Mouse (Mus musculus): ENCODE results near the gene Tmem252. TPM values are rescaled to one million over a fixed set of nuclear protein-coding genes. Genes with fewer than 3 reads are reported as not detected.

Gene Tmem252
- polyA plus RNA-seq (2016; fragmentation: Nextera tagmentation; extraction: Ambion mirVana), result 1.5 TPM in 2 replicates

DNA sequence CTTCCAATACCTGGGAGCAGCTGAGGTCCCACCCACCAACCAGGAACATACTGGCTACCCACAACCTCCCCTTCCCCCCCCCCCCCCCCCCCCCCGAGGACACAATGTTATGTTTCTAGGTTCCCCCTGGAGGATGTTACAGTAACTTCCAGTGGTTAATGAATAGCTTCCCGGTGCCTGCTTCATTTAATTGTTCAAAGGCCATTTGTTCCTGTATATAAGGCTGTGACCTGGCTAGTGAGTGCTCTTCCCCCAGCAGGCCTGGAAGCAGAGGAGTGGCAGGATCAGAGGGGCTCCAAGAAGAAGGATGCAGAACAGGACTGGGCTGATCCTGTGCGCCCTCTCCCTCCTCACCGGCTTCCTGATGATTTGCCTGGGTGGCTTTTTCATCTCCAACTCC lies at the start of gene Tmem252:
Gene Tmem252, plus strand, starts transcription at position 247 of the 400 bp plus-strand sequence.
- H3K36me3 ChIP-seq, result no peaks in the 10 kb centered on the region
- ATAC-seq (ENCODE audit: insufficient number of reproducible peaks, insufficient read depth, low FRiP score, low TSS enrichment, low read depth), result no peak
- H3K9me3 ChIP-seq, result no peaks in the 10 kb centered on the region
- no peaks in the 10 kb centered on the region for H3K27me3 ChIP-seq
- H3K4me1 ChIP-seq (replicated peaks), result peaks cover 12% of the 10 kb centered on the region
- H3K4me2 ChIP-seq, result no peak within 1 kb of the TSS
- WGBS, result 50% methylated on average over 4 of the region's 4 CpGs
- H3K27ac ChIP-seq, result no peak within 1 kb of the TSS
- no peak within 1 kb of the TSS for H3K4me3 ChIP-seq (replicated peaks)
- H3K9ac ChIP-seq (replicated peaks), result no peak within 1 kb of the TSS

- no peak overlapping the region for H3K4me3 ChIP-seq (replicated peaks)
Measured at GRCm38 (mm10) chr19:24628049-24628448, 45.8 kb upstream of the Tmem252 start.

DNA sequence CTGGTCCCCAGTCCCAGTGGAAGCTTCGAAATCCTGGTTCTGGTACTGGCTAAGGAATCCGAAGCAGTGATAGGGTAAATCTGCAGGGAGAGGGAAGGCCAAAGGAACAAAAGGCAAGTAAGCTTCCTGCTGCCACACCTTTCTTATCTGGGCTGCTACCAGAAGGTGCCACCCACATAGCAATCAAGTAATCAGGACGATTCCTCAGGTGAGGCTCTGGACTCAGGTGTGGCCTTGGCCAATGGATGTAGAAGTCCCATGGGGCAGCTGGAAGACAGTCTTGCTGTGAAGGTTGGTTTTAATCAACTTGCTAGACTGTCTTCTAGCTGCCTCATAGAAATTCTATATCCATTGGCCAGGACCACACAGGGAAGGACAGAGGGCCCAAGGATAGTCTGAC lies 40.8 kb upstream of the Tmem252 start:
- Histone ChIP-seq H3K4me1 (replicated peaks) (no peaks in the 10 kb centered on the region), H3K4me2 (no peak overlapping the region), H3K27ac (no peak overlapping the region), H3K9me3 (no peaks in the 10 kb centered on the region), H3K9ac (replicated peaks) (no peak overlapping the region), H3K4me3 (replicated peaks) (no peak overlapping the region), H3K36me3 (no peaks in the 10 kb centered on the region), H3K27me3 (no peaks in the 10 kb centered on the region)
- no peak for ATAC-seq (ENCODE audit: insufficient number of reproducible peaks, insufficient read depth, low FRiP score, low TSS enrichment, low read depth)
- WGBS, result 76% methylated on average over 3 of the region's 3 CpGs

More at GRCm38 (mm10) chr19:24628049-24628448, 45.8 kb upstream of the Tmem252 start:
- Histone ChIP-seq H3K4me1 (replicated peaks) (no peaks in the 10 kb centered on the region), H3K27ac (no peak overlapping the region), H3K4me2 (no peak overlapping the region), H3K9ac (replicated peaks) (no peak overlapping the region), H3K36me3 (no peaks in the 10 kb centered on the region), H3K9me3 (no peaks in the 10 kb centered on the region), H3K27me3 (peaks cover 3% of the 10 kb centered on the region; the same call in 1 of the 2 replicates)
- ATAC-seq (ENCODE audit: insufficient number of reproducible peaks, insufficient read depth, low FRiP score, low TSS enrichment, low read depth), result no peak
- WGBS, result 94% methylated on average over 4 of the region's 4 CpGs

DNA sequence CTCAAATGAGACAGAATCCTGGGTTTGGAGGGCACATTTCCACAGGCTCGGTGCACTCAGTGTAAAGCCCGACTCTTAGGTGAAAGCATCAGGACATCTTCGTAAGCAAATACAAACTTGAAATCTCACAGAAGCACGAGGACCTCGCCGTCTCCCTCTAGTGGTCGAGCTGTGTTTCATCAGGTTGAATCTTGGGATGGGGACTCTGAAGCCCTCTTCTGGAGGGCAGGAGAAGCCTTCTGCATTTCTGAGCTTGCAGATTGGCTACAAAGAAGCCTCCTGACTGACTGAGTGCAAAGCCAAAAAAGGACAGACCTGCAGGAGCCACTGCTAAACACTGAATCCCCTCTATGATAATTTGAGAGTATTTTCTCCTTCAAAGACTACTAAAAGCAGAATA lies 39.2 kb upstream of the Tmem252 start:
- Histone ChIP-seq H3K27ac (no peak overlapping the region), H3K27me3 (no peaks in the 10 kb centered on the region), H3K36me3 (no peaks in the 10 kb centered on the region), H3K4me1 (replicated peaks) (no peaks in the 10 kb centered on the region), H3K9ac (replicated peaks) (no peak overlapping the region), H3K9me3 (no peaks in the 10 kb centered on the region), H3K4me2 (no peak overlapping the region), H3K4me3 (replicated peaks) (no peak overlapping the region)
- no peak for ATAC-seq (ENCODE audit: insufficient number of reproducible peaks, insufficient read depth, low FRiP score, low TSS enrichment, low read depth)
- 9% methylated on average over 7 of the region's 7 CpGs for WGBS

DNA sequence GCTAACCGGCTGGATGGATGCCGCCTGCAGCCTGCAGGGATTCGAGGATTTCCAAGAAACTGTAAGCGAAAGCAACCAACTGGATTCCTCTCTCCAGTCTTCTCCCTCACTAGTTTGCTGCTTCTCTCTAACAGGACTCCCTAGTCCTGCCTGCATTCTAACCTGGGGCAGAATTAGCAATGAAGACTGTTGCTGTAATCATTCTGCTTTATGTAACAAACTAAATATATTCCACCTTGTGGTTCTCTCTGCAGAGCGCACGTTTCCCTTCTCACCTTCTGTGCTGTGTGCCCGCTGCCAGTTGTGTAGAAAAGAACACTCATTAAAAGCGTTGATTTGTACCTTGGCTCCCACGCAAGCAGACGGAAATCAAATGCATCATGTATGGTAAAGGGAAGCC lies 37.2 kb upstream of the Tmem252 start:
- no peak for ATAC-seq (ENCODE audit: insufficient number of reproducible peaks, insufficient read depth, low FRiP score, low TSS enrichment, low read depth)

GRCm38 (mm10) chr19:24637988-24638387 lies 35.8 kb upstream of the Tmem252 start:
- Histone ChIP-seq H3K36me3 (no peaks in the 10 kb centered on the region), H3K4me1 (replicated peaks) (no peaks in the 10 kb centered on the region), H3K27me3 (no peaks in the 10 kb centered on the region), H3K9ac (replicated peaks) (no peak overlapping the region), H3K27ac (no peak overlapping the region), H3K9me3 (no peaks in the 10 kb centered on the region), H3K4me2 (no peak overlapping the region), H3K4me3 (replicated peaks) (no peak overlapping the region)
- WGBS, result 87% methylated on average over 6 of the region's 6 CpGs
- no peak for ATAC-seq (ENCODE audit: insufficient number of reproducible peaks, insufficient read depth, low FRiP score, low TSS enrichment, low read depth)

More for the DNA sequence above, 37.2 kb upstream of the Tmem252 start:
- 77% methylated on average over 10 of the region's 10 CpGs for WGBS
- H3K4me3 ChIP-seq (replicated peaks), result no peak overlapping the region
- H3K4me2 ChIP-seq, result no peak overlapping the region
- no peak overlapping the region for H3K27ac ChIP-seq
- no peaks in the 10 kb centered on the region for H3K4me1 ChIP-seq (replicated peaks)
- no peak overlapping the region for H3K9ac ChIP-seq (replicated peaks)
- H3K36me3 ChIP-seq, result no peaks in the 10 kb centered on the region
- no peaks in the 10 kb centered on the region for H3K9me3 ChIP-seq
- H3K27me3 ChIP-seq, result no peaks in the 10 kb centered on the region

GRCm38 (mm10) chr19:24640982-24641381 lies 32.8 kb upstream of the Tmem252 start:
- Histone ChIP-seq H3K4me3 (replicated peaks) (no peak overlapping the region), H3K27ac (no peak overlapping the region), H3K9ac (replicated peaks) (no peak overlapping the region), H3K36me3 (no peaks in the 10 kb centered on the region), H3K27me3 (no peaks in the 10 kb centered on the region), H3K9me3 (no peaks in the 10 kb centered on the region), H3K4me2 (no peak overlapping the region), H3K4me1 (replicated peaks) (peaks cover 9% of the 10 kb centered on the region)
- ATAC-seq (ENCODE audit: insufficient number of reproducible peaks, insufficient read depth, low FRiP score, low TSS enrichment, low read depth), result no peak
- WGBS, result 82% methylated on average over 6 of the region's 6 CpGs

GRCm38 (mm10) chr19:24644971-24645370 lies 28.8 kb upstream of the Tmem252 start:
- no peak overlapping the region for H3K4me3 ChIP-seq (replicated peaks)
- H3K9ac ChIP-seq (replicated peaks), result no peak overlapping the region
- H3K4me2 ChIP-seq, result no peak overlapping the region
- peaks cover 21% of the 10 kb centered on the region for H3K4me1 ChIP-seq (replicated peaks)
- ATAC-seq (ENCODE audit: insufficient number of reproducible peaks, insufficient read depth, low FRiP score, low TSS enrichment, low read depth), result no peak
- H3K27me3 ChIP-seq, result no peaks in the 10 kb centered on the region
- H3K9me3 ChIP-seq, result no peaks in the 10 kb centered on the region
- H3K27ac ChIP-seq, result no peak overlapping the region
- 69% methylated on average over 10 of the region's 10 CpGs for WGBS
- H3K36me3 ChIP-seq, result no peaks in the 10 kb centered on the region

GRCm38 (mm10) chr19:24646162-24646829 lies 27.5 kb upstream of the Tmem252 start:
- H3K27me3 ChIP-seq, result no peaks in the 10 kb centered on the region
- no peak overlapping the region for H3K4me2 ChIP-seq
- no peaks in the 10 kb centered on the region for H3K36me3 ChIP-seq
- H3K4me3 ChIP-seq (replicated peaks), result no peak overlapping the region
- ATAC-seq (ENCODE audit: insufficient number of reproducible peaks, insufficient read depth, low FRiP score, low TSS enrichment, low read depth), result no peak
- no peaks in the 10 kb centered on the region for H3K9me3 ChIP-seq
- H3K4me1 ChIP-seq (replicated peaks), result peaks cover 26% of the 10 kb centered on the region
- WGBS, result 50% methylated on average over 8 of the region's 8 CpGs
- no peak overlapping the region for H3K9ac ChIP-seq (replicated peaks)
- H3K27ac ChIP-seq, result peak overlapping the region; percentile 66; the same call in 1 of the 2 replicates

GRCm38 (mm10) chr19:24648016-24648415 lies 25.8 kb upstream of the Tmem252 start:
- Histone ChIP-seq H3K4me1 (replicated peaks) (peaks cover 34% of the 10 kb centered on the region), H3K4me3 (replicated peaks) (no peak overlapping the region), H3K9me3 (no peaks in the 10 kb centered on the region), H3K36me3 (no peaks in the 10 kb centered on the region), H3K9ac (replicated peaks) (no peak overlapping the region), H3K27me3 (no peaks in the 10 kb centered on the region), H3K4me2 (no peak overlapping the region), H3K27ac (no peak overlapping the region)
- 80% methylated on average over 8 of the region's 8 CpGs for WGBS
- no peak for ATAC-seq (ENCODE audit: insufficient number of reproducible peaks, insufficient read depth, low FRiP score, low TSS enrichment, low read depth)

- peak; percentile 71 for ATAC-seq (ENCODE audit: insufficient number of reproducible peaks, insufficient read depth, low FRiP score, low TSS enrichment, low read depth)
- H3K4me1 ChIP-seq (replicated peaks), result peaks cover 30% of the 10 kb centered on the region
- H3K4me3 ChIP-seq (replicated peaks), result no peak overlapping the region
- H3K4me2 ChIP-seq, result no peak overlapping the region
- no peaks in the 10 kb centered on the region for H3K36me3 ChIP-seq
- H3K27ac ChIP-seq, result no peak overlapping the region; the same call in 1 of the 2 replicates
- H3K9me3 ChIP-seq, result no peaks in the 10 kb centered on the region
- no peak overlapping the region for H3K9ac ChIP-seq (replicated peaks)
- WGBS, result 47% methylated on average over 8 of the region's 8 CpGs
- H3K27me3 ChIP-seq, result no peaks in the 10 kb centered on the region
Measured at GRCm38 (mm10) chr19:24650428-24650827, 23.4 kb upstream of the Tmem252 start.

GRCm38 (mm10) chr19:24651595-24651994 lies 22.2 kb upstream of the Tmem252 start:
- Histone ChIP-seq H3K4me3 (replicated peaks) (no peak overlapping the region), H3K9ac (replicated peaks) (no peak overlapping the region), H3K27ac (no peak overlapping the region), H3K9me3 (no peaks in the 10 kb centered on the region), H3K4me2 (no peak overlapping the region), H3K36me3 (no peaks in the 10 kb centered on the region), H3K27me3 (no peaks in the 10 kb centered on the region), H3K4me1 (replicated peaks) (peaks cover 19% of the 10 kb centered on the region)
- no peak for ATAC-seq (ENCODE audit: insufficient number of reproducible peaks, insufficient read depth, low FRiP score, low TSS enrichment, low read depth)
- 30% methylated on average over 2 of the region's 2 CpGs for WGBS

Data from limb, embryonic 12.5 days (tissue).